Mouse (Mus musculus): ENCODE data around the gene Ssr2.

Gene Ssr2

GRCm38 (mm10) chr3:88625531-88625930 is 49.9 kb downstream of the Ssr2 start:
- no peak for DNase-seq

- no peak for DNase-seq
Measured at GRCm38 (mm10) chr3:88626316-88626715, 50.6 kb downstream of the Ssr2 start.

- DNase-seq = no peak
Measured at GRCm38 (mm10) chr3:88627114-88627513, 51.4 kb downstream of the Ssr2 start.

- peak; percentile 80 for DNase-seq
Measured at GRCm38 (mm10) chr3:88627535-88627934, 51.9 kb downstream of the Ssr2 start.

- DNase-seq = no peak
Measured at GRCm38 (mm10) chr3:88628766-88629165, 53.1 kb downstream of the Ssr2 start.

GRCm38 (mm10) chr3:88629244-88629643 is 53.6 kb downstream of the Ssr2 start:
- no peak for DNase-seq

GRCm38 (mm10) chr3:88630018-88630417 is 54.3 kb downstream of the Ssr2 start:
- DNase-seq = no peak

- DNase-seq = peak; percentile 72
Measured at GRCm38 (mm10) chr3:88630849-88631341, 55.2 kb downstream of the Ssr2 start.

GRCm38 (mm10) chr3:88631921-88632587 is 56.4 kb downstream of the Ssr2 start:
- no peak for DNase-seq

GRCm38 (mm10) chr3:88633056-88633455 is 57.4 kb downstream of the Ssr2 start:
- no peak for DNase-seq

GRCm38 (mm10) chr3:88635506-88636275 is 60.0 kb downstream of the Ssr2 start:
- peak; percentile 53 for DNase-seq

- DNase-seq = no peak
Measured at GRCm38 (mm10) chr3:88636555-88636986, 60.9 kb downstream of the Ssr2 start.

GRCm38 (mm10) chr3:88637134-88637533 is 61.5 kb downstream of the Ssr2 start:
- no peak for DNase-seq

Data from kidney, postnatal 14 days (tissue).